In the genomic region with DNA sequence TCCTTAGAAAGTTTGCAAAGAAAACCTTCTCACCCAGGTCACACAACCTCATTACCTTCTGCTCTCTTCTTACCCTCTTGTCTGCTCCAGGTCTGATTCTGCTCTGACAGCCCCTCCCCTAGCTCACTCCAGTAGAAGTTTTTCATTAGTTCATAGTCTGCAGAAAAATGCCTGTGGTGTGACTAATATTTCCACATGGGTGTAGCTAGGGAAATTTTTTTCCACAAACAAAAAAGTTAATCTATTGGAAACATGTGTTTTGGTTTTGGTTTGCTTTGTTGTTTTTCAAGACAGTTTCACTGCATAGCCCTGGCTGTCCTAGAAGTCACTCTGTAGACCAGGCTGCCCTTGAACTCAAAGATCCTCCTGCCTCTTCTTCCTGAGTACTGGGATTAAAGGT, we compare ENCODE assay signal across 38 mouse cellular contexts. TPM values are rescaled to one million over a fixed set of nuclear protein-coding genes. Genes with fewer than 3 reads are reported as not detected.
DNase-seq lines count a peak whose midpoint lies in the region; ATAC-seq and TF ChIP-seq lines count a peak whose summit lies in the region.
"Had no signal": no experiment of that assay in that cellular context is flagged by ENCODE, and none has a peak within 500 bp of the region (broad histone marks: within the 10 kb centered on the region; RNA-seq: fewer than 3 reads in every experiment).

No protein-coding gene starts in this region.

- no peaks in the 10 kb centered on the region for H3K27me3 ChIP-seq in limb, embryonic 14.5 days (ENCODE audit: control insufficient read depth, insufficient read depth, low read length)
- no peaks in the 10 kb centered on the region for H3K27me3 ChIP-seq in limb, embryonic 10.5 days (ENCODE audit: low read depth, poor library complexity, severe bottlenecking)
- H3K27me3 ChIP-seq: limb, embryonic 15.5 days; midbrain, embryonic 15.5 days had no signal

- H3K4me3 ChIP-seq in limb, embryonic 14.5 days (replicated peaks; ENCODE audit: low read length): no peak overlapping the region
- H3K4me3 ChIP-seq in limb, embryonic 10.5 days: no peak overlapping the region
- H3K4me3 ChIP-seq: left cerebral cortex, adult 2 months; limb, embryonic 15.5 days; midbrain, embryonic 15.5 days had no signal

- no peaks in the 10 kb centered on the region for H3K9me3 ChIP-seq in limb, embryonic 14.5 days (ENCODE audit: control insufficient read depth, low read length)
- no peaks in the 10 kb centered on the region for H3K9me3 ChIP-seq in limb, embryonic 10.5 days (replicated peaks)
- H3K9me3 ChIP-seq: limb, embryonic 15.5 days; midbrain, embryonic 15.5 days had no signal

- no peak for TF ChIP-seq POLR2A in limb, embryonic 14.5 days (IDR thresholded peaks at IDR 0.05; ENCODE audit: borderline replicate concordance, extremely low read depth, insufficient read depth, insufficient read length)

- no peak overlapping the region for H3K9ac ChIP-seq in limb, embryonic 14.5 days (ENCODE audit: low read depth, low read length, severe bottlenecking)
- H3K9ac ChIP-seq: forebrain, postnatal 0 days; limb, embryonic 15.5 days; liver, embryonic 14.5 days; midbrain, embryonic 15.5 days had no signal

- no peak overlapping the region for H3K4me2 ChIP-seq in limb, embryonic 14.5 days (replicated peaks; ENCODE audit: low read depth, low read length, severe bottlenecking)
- H3K4me2 ChIP-seq: limb, embryonic 15.5 days; midbrain, embryonic 15.5 days had no signal

- peak; percentile 26 for DNase-seq in limb, embryonic 14.5 days (ENCODE audit: low spot score)
- DNase-seq in limb, embryonic 10.5 days (ENCODE audit: low spot score): no peak
- peak; percentile 90 for DNase-seq in 3T3-L1 (ENCODE audit: low read depth, low spot score)
- DNase-seq in Muller cell, postnatal 12 days (ENCODE audit: inconsistent ontology term): peak; percentile 85
- DNase-seq in fibroblast of lung, adult 2 months (ENCODE audit: low read depth): peak; percentile 63
- no peak for DNase-seq in right cerebral cortex, adult 2 months (ENCODE audit: low spot score in 2 of 2)
- DNase-seq in adrenal gland, adult 8-10 months: no peak
- DNase-seq in layer of hippocampus, postnatal 14 days (ENCODE audit: low spot score in 2 of 2): no peak
- DNase-seq: adrenal gland, postnatal 10 days; B cell, adult 2 months; cerebellum, adult 8-10 months; cerebellum, postnatal 25 days; forebrain, postnatal 0 days; gastrocnemius, postnatal 10 days; kidney, postnatal 14 days; layer of hippocampus, adult 9-11 months; lung, postnatal 10 days; spleen, adult 18-20 months; thymus, adult 2 months; thymus, postnatal 36 days had no signal

- peaks cover 3% of the 10 kb centered on the region for H3K4me1 ChIP-seq in limb, embryonic 14.5 days (ENCODE audit: control insufficient read depth, insufficient read depth, low read length)
- H3K4me1 ChIP-seq in limb, embryonic 10.5 days: peaks cover 3% of the 10 kb centered on the region

- peaks cover 29% of the 10 kb centered on the region for H3K36me3 ChIP-seq in limb, embryonic 14.5 days (ENCODE audit: control insufficient read depth, insufficient read depth, low read length)
- H3K36me3 ChIP-seq in limb, embryonic 10.5 days: peaks cover 64% of the 10 kb centered on the region

- H3K27ac ChIP-seq in limb, embryonic 14.5 days (replicated peaks; ENCODE audit: low read depth, low read length): no peak overlapping the region
- H3K27ac ChIP-seq in limb, embryonic 10.5 days: no peak overlapping the region
- H3K27ac ChIP-seq: left cerebral cortex, adult 2 months; limb, embryonic 15.5 days; liver, embryonic 14.5 days; macrophage; midbrain, embryonic 15.5 days had no signal

- no peak; the same call in 1 of the 2 replicates for ATAC-seq in limb, embryonic 14.5 days (ENCODE audit: low FRiP score, low read depth)
- ATAC-seq: forebrain, postnatal 0 days; hindbrain, embryonic 16.5 days; intestine, embryonic 16.5 days; midbrain, embryonic 15.5 days had no signal

RNA-seq across cellular contexts. Expression of a gene that starts 7.6 kb away (rescaled TPM):
- polyA plus RNA-seq in limb, embryonic 14.5 days (2012; rRNA removed): 67.1 and 67.3 TPM in 2 replicates
- 81.2 and 93.9 TPM in 2 replicates for polyA plus RNA-seq in limb, embryonic 14.5 days (2014; fragmentation: Nextera tagmentation; extraction: Ambion mirVana)
- polyA plus RNA-seq in limb, embryonic 10.5 days (2016; fragmentation: Nextera tagmentation; extraction: Ambion mirVana): 67.6 and 74.6 TPM in 2 replicates
- total RNA-seq in adrenal gland, adult 8-10 months (2022): 100 to 1,000 TPM; 213 to 238 (median 225) TPM
- total RNA-seq in layer of hippocampus, postnatal 14 days (2021): 100 to 1,000 TPM; 364 to 392 TPM

RNA-seq across cellular contexts. Expression of a gene that starts 7.8 kb away (rescaled TPM):
- polyA plus RNA-seq in limb, embryonic 14.5 days (2012; rRNA removed): 5.1 and 6.7 TPM in 2 replicates
- polyA plus RNA-seq in limb, embryonic 14.5 days (2014; fragmentation: Nextera tagmentation; extraction: Ambion mirVana): 11.2 and 11.7 TPM in 2 replicates
- polyA plus RNA-seq in limb, embryonic 10.5 days (2016; fragmentation: Nextera tagmentation; extraction: Ambion mirVana): 9.6 and 10.0 TPM in 2 replicates
- 10 to 100 TPM; 11.3 to 13.5 (median 12.6) TPM for total RNA-seq in adrenal gland, adult 8-10 months (2022)
- total RNA-seq in layer of hippocampus, postnatal 14 days (2021): 10 to 100 TPM in 1 of 2 experiments, 1 to 10 TPM in 1; 9.7 to 14.5 TPM

RNA-seq across cellular contexts. Expression of a gene that starts 37.1 kb away (rescaled TPM):
- polyA plus RNA-seq in limb, embryonic 14.5 days (2012; rRNA removed): 7.1 and 23.5 TPM in 2 replicates
- polyA plus RNA-seq in limb, embryonic 14.5 days (2014; fragmentation: Nextera tagmentation; extraction: Ambion mirVana): 30.0 and 45.6 TPM in 2 replicates
- polyA plus RNA-seq in limb, embryonic 10.5 days (2016; fragmentation: Nextera tagmentation; extraction: Ambion mirVana): not detected in 2 replicates
- not detected for total RNA-seq in adrenal gland, adult 8-10 months (2022)
- not detected for total RNA-seq in layer of hippocampus, postnatal 14 days (2021)
- total RNA-seq: forebrain, postnatal 0 days; gastrocnemius, postnatal 10 days; granulocyte monocyte progenitor cell, adult 5-6 weeks; heart, postnatal 25 days; left cerebral cortex, adult 2 months; left cerebral cortex, postnatal 36 days; MEL; neutrophil, adult 5-6 weeks had no signal
- polyA plus RNA-seq: embryonic facial prominence, embryonic 11.5 days; forebrain, embryonic 11.5 days; forebrain, postnatal 0 days; heart, embryonic 14.5 days; hindbrain, embryonic 11.5 days; hindbrain, embryonic 16.5 days; intestine, embryonic 16.5 days; kidney, embryonic 14.5 days; macrophage; midbrain, embryonic 15.5 days; neural tube, embryonic 11.5 days had no signal

RNA-seq across cellular contexts. Expression of a gene that starts 56.5 kb away (rescaled TPM):
- 2.1 and 3.8 TPM in 2 replicates for polyA plus RNA-seq in limb, embryonic 14.5 days (2012; rRNA removed)
- polyA plus RNA-seq in limb, embryonic 14.5 days (2014; fragmentation: Nextera tagmentation; extraction: Ambion mirVana): 3.0 and 3.6 TPM in 2 replicates
- polyA plus RNA-seq in limb, embryonic 10.5 days (2016; fragmentation: Nextera tagmentation; extraction: Ambion mirVana): 2.0 and 3.8 TPM in 2 replicates
- total RNA-seq in adrenal gland, adult 8-10 months (2022): 100 to 1,000 TPM in 1 of 4 experiments, 10 to 100 TPM in 3; 19.1 to 206 (median 82.2) TPM
- total RNA-seq in layer of hippocampus, postnatal 14 days (2021): 1 to 10 TPM; 2.1 to 4.4 TPM
- total RNA-seq: granulocyte monocyte progenitor cell, adult 5-6 weeks; MEL; neutrophil, adult 5-6 weeks had no signal
- polyA plus RNA-seq: macrophage had no signal

RNA-seq across cellular contexts. Expression of a gene that starts 57.2 kb away (rescaled TPM):
- polyA plus RNA-seq in limb, embryonic 14.5 days (2012; rRNA removed): 4.5 and 4.7 TPM in 2 replicates
- 6.9 and 7.7 TPM in 2 replicates for polyA plus RNA-seq in limb, embryonic 14.5 days (2014; fragmentation: Nextera tagmentation; extraction: Ambion mirVana)
- polyA plus RNA-seq in limb, embryonic 10.5 days (2016; fragmentation: Nextera tagmentation; extraction: Ambion mirVana): 6.9 and 7.8 TPM in 2 replicates
- 10 to 100 TPM; 27.7 to 45.8 (median 39.9) TPM for total RNA-seq in adrenal gland, adult 8-10 months (2022)
- 1 to 10 TPM; 2.7 to 5.2 TPM for total RNA-seq in layer of hippocampus, postnatal 14 days (2021)
- total RNA-seq: granulocyte monocyte progenitor cell, adult 5-6 weeks; neutrophil, adult 5-6 weeks had no signal
- polyA plus RNA-seq: macrophage had no signal

Comparison
In these comparisons a context has a peak if more than half of its experiments do, and no peak if none do; other contexts are left out.
1. DNase-seq: peak in limb, embryonic 14.5 days (single experiment), 3T3-L1 (single experiment), Muller cell, postnatal 12 days (single experiment) and fibroblast of lung, adult 2 months (single experiment); none in limb, embryonic 10.5 days (single experiment), right cerebral cortex, adult 2 months (0 of 2), adrenal gland, adult 8-10 months (single experiment) and layer of hippocampus, postnatal 14 days (0 of 2).